Mouse (Mus musculus): Measurements from ENCODE around the gene Srp68. TPM values are rescaled to one million over a fixed set of nuclear protein-coding genes. Genes with fewer than 3 reads are reported as not detected.
A peak's percentile ranks its signal among the peaks of the same experiment; 100 is the strongest.

Srp68 gene
- polyA plus RNA-seq, 1 experiment from 2014 or later, result 37.2 TPM

GRCm38 (mm10) chr11:116244580-116244979 is 29.4 kb downstream of the Srp68 start:
- WGBS (ENCODE audit: insufficient replicate concordance), result 76% methylated on average over 8 of the region's 8 CpGs
- H3K4me3 ChIP-seq (replicated peaks), result no peak overlapping the region
- no peaks in the 10 kb centered on the region for H3K27me3 ChIP-seq
- peaks cover 63% of the 10 kb centered on the region for H3K36me3 ChIP-seq (replicated peaks)
- no peak overlapping the region for H3K9ac ChIP-seq
- H3K9me3 ChIP-seq (replicated peaks), result no peaks in the 10 kb centered on the region
- no peak overlapping the region for H3K27ac ChIP-seq (replicated peaks)
- no peak overlapping the region for H3K4me2 ChIP-seq
- no peak for ATAC-seq (ENCODE audit: insufficient read depth)
- H3K4me1 ChIP-seq (replicated peaks), result no peaks in the 10 kb centered on the region

DNA sequence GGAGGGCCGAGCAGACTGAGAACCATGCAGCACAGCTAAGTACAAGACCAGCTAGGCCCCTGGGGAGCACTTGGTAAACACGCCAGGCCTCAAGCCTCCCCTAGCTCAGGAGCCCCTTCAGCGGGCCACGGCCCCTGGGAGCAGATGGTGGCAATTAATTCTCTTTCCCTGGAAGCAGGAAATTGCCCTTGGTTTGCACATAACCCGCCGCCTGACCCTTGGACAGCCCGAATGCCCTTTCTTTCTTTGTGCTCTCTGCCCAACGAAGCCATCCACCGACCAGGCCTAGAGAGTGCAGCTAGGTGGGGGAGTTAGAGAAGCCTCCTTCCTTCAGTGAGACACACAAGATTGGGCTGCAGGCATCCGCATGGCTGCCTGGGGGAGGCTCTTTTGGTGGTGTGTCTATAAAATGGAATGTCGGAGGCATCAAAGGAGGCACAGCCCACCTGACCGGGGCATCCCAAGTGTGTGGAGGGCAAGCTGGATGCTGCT is 32.2 kb downstream of the Srp68 start:
- Histone ChIP-seq H3K27ac (replicated peaks) (no peak overlapping the region), H3K4me3 (replicated peaks) (no peak overlapping the region), H3K9me3 (replicated peaks) (no peaks in the 10 kb centered on the region), H3K4me1 (replicated peaks) (peaks cover 11% of the 10 kb centered on the region), H3K36me3 (replicated peaks) (peaks cover 35% of the 10 kb centered on the region), H3K4me2 (no peak overlapping the region), H3K9ac (no peak overlapping the region), H3K27me3 (peaks cover 20% of the 10 kb centered on the region)
- WGBS (ENCODE audit: insufficient replicate concordance), result 63% methylated on average over 12 of the region's 12 CpGs
- no peak for ATAC-seq (ENCODE audit: insufficient read depth)

DNA sequence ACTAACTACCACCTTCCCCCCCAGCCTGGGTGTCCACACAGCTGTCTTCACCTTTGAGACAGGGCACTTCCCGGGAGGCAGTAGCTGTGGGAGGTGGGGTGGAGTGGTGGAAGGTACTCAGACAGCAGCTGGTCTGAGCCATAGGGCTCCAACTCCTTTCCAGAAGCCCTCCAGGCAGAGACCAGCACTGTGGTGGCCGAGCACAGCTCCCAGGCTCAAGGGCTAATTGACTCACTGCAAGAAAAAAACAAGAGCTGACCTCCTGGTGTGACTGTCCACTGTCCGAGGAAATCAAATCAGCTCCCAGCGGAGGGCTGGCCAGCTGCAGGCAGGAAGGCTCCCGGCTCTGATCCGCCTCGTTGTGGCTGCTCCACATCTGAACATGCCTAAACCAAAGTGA is 34.2 kb downstream of the Srp68 start:
- Histone ChIP-seq H3K4me1 (replicated peaks) (peaks cover 11% of the 10 kb centered on the region), H3K4me2 (no peak overlapping the region), H3K36me3 (replicated peaks) (peaks cover 15% of the 10 kb centered on the region), H3K9ac (no peak overlapping the region), H3K27me3 (peaks cover 28% of the 10 kb centered on the region), H3K27ac (replicated peaks) (no peak overlapping the region), H3K9me3 (replicated peaks) (no peaks in the 10 kb centered on the region), H3K4me3 (replicated peaks) (no peak overlapping the region)
- ATAC-seq (ENCODE audit: insufficient read depth), result no peak
- WGBS (ENCODE audit: insufficient replicate concordance), result 55% methylated on average over 7 of the region's 7 CpGs

DNA sequence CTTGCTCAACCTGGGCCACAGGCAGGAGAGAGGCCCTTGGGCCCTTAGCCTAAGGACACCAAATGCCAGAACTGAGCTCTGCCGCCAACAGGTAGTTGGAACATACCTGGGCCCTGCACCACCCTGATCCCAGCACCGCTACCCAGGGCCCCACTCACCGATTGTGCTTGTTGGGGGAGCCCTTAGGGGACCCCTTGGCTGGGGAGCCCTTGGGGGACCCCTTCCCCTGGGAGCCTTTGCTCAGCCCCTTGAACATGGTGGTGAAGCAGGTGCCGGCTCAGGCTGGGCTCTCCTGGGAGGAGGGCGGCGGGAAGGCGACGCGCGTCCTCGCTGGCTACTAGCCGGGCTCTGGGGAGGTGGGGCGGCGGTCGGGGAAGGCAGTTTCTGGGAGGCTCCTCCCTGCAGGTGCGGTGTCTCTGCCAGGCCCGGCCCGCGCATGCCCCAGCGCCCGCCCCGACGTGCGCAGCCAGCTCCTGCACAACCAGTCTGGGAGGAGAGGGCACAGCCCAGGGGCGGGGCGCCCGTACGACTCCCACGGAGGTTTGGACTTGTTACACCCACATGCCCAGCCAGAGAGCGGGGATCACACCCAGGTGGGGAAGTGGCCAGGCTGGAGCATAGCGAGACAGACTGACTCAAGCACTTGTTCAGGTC is 36.1 kb downstream of the Srp68 start, which contains the start of gene Evpl:
Evpl (minus strand) TSS at position 336 of the 654 bp plus-strand sequence.
- Histone ChIP-seq H3K4me1 (replicated peaks) (peaks cover 11% of the 10 kb centered on the region), H3K9ac (no peak within 1 kb of the TSS), H3K27me3 (peaks cover 40% of the 10 kb centered on the region), H3K9me3 (replicated peaks) (no peaks in the 10 kb centered on the region), H3K4me3 (replicated peaks) (peak within 1 kb of the TSS; percentile 21), H3K27ac (replicated peaks) (no peak within 1 kb of the TSS), H3K36me3 (replicated peaks) (no peaks in the 10 kb centered on the region), H3K4me2 (peak within 1 kb of the TSS; percentile 53)
- ATAC-seq (ENCODE audit: insufficient read depth), result peak; percentile 63
- WGBS (ENCODE audit: insufficient replicate concordance), result 19% methylated on average over 31 of the region's 31 CpGs

DNA sequence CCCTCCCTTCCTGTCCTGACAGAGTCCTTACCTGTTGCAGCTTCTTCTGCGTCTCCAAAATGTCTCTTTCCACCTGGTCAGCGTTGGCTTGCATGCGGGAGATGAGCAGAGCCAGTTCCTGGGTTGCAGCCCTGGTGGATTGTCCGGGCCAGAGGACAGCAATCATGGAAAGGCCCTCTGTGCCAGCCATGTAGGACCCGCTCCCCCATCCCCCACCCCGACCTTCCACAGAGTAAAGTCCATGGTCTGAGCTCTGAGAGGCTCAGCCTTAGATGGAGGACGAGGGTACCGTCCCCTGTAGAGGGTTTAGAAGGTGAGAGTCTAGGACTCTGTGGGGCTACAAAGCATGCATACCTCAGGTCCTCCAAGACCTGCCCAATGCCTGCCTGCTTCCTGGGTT is 39.1 kb downstream of the Srp68 start:
- no peak overlapping the region for H3K4me3 ChIP-seq (replicated peaks)
- H3K9me3 ChIP-seq (replicated peaks), result no peaks in the 10 kb centered on the region
- peaks cover 47% of the 10 kb centered on the region for H3K27me3 ChIP-seq
- no peak overlapping the region for H3K4me2 ChIP-seq
- H3K4me1 ChIP-seq (replicated peaks), result peaks cover 11% of the 10 kb centered on the region
- no peaks in the 10 kb centered on the region for H3K36me3 ChIP-seq (replicated peaks)
- H3K27ac ChIP-seq (replicated peaks), result no peak overlapping the region
- whole genome bisulfite sequencing (ENCODE audit: insufficient replicate concordance), result 56% methylated on average over 8 of the region's 8 CpGs
- H3K9ac ChIP-seq, result no peak overlapping the region
- ATAC-seq (ENCODE audit: insufficient read depth), result no peak

- Histone ChIP-seq H3K36me3 (replicated peaks) (no peaks in the 10 kb centered on the region), H3K27ac (replicated peaks) (no peak overlapping the region), H3K4me1 (replicated peaks) (no peaks in the 10 kb centered on the region), H3K4me3 (replicated peaks) (no peak overlapping the region), H3K4me2 (no peak overlapping the region), H3K9me3 (replicated peaks) (no peaks in the 10 kb centered on the region), H3K9ac (no peak overlapping the region), H3K27me3 (peaks cover 47% of the 10 kb centered on the region)
- WGBS (ENCODE audit: insufficient replicate concordance), result 55% methylated on average over 17 of the region's 17 CpGs
- no peak for ATAC-seq (ENCODE audit: insufficient read depth)
Observed at GRCm38 (mm10) chr11:116232427-116232826, 41.6 kb downstream of the Srp68 start.

GRCm38 (mm10) chr11:116228699-116229098 is 45.3 kb downstream of the Srp68 start:
- Histone ChIP-seq H3K4me2 (no peak overlapping the region), H3K4me1 (replicated peaks) (no peaks in the 10 kb centered on the region), H3K9ac (no peak overlapping the region), H3K4me3 (replicated peaks) (no peak overlapping the region), H3K9me3 (replicated peaks) (no peaks in the 10 kb centered on the region), H3K36me3 (replicated peaks) (no peaks in the 10 kb centered on the region), H3K27me3 (peaks cover 48% of the 10 kb centered on the region), H3K27ac (replicated peaks) (no peak overlapping the region)
- 61% methylated on average over 4 of the region's 4 CpGs for WGBS (ENCODE audit: insufficient replicate concordance)
- no peak for ATAC-seq (ENCODE audit: insufficient read depth)

DNA sequence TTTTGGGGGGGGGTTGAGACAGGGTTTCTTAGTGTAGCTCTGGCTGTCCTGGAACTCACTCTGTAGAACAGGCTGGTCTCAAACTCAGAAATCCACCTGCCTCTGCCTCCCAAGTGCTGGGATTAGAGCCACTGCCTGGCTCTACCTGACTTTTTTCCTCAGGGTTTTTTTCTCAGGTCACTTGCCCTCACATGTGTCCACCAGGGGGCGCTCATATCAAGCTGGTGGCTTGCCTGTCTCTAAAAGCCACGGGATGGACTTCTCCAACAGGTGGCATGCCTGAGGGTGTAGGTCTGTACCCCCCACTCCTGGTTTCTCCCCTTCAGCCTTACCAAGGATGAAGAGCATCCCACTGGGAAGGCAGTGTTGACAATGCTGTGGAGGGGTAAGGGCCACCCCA is 47.6 kb downstream of the Srp68 start:
- H3K27me3 ChIP-seq, result peaks cover 59% of the 10 kb centered on the region
- H3K9me3 ChIP-seq (replicated peaks), result no peaks in the 10 kb centered on the region
- H3K4me3 ChIP-seq (replicated peaks), result no peak overlapping the region
- no peak for ATAC-seq (ENCODE audit: insufficient read depth)
- 1% methylated on average over 2 of the region's 2 CpGs for WGBS (ENCODE audit: insufficient replicate concordance)
- no peak overlapping the region for H3K9ac ChIP-seq
- no peaks in the 10 kb centered on the region for H3K36me3 ChIP-seq (replicated peaks)
- H3K4me2 ChIP-seq, result no peak overlapping the region
- H3K4me1 ChIP-seq (replicated peaks), result no peaks in the 10 kb centered on the region
- H3K27ac ChIP-seq (replicated peaks), result no peak overlapping the region

DNA sequence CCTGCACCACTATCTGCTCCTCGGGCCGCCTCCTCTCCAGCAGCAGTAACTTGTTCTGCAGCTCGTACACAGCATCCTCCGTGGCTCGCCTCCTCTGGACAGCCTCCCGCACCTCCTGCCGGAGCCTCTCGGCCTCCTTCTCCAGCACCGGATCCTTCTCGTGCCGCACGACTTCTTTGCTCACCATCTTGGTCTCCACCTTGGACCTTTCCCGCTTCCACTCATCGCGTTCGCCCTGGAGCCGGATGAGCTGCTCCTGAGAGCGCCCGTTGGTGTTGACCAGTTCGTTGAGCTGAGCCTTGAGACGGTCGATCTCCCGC is 51.3 kb downstream of the Srp68 start:
- Histone ChIP-seq H3K4me2 (peak overlapping the region; percentile 43), H3K4me1 (replicated peaks) (peaks cover 24% of the 10 kb centered on the region), H3K9me3 (replicated peaks) (no peaks in the 10 kb centered on the region), H3K9ac (no peak overlapping the region), H3K27me3 (peaks cover 59% of the 10 kb centered on the region), H3K4me3 (replicated peaks) (peak overlapping the region; percentile 17; the same call in 1 of the 2 replicates), H3K36me3 (replicated peaks) (no peaks in the 10 kb centered on the region), H3K27ac (replicated peaks) (no peak overlapping the region)
- ATAC-seq (ENCODE audit: insufficient read depth), result no peak
- WGBS (ENCODE audit: insufficient replicate concordance), result 17% methylated on average over 23 of the region's 23 CpGs

DNA sequence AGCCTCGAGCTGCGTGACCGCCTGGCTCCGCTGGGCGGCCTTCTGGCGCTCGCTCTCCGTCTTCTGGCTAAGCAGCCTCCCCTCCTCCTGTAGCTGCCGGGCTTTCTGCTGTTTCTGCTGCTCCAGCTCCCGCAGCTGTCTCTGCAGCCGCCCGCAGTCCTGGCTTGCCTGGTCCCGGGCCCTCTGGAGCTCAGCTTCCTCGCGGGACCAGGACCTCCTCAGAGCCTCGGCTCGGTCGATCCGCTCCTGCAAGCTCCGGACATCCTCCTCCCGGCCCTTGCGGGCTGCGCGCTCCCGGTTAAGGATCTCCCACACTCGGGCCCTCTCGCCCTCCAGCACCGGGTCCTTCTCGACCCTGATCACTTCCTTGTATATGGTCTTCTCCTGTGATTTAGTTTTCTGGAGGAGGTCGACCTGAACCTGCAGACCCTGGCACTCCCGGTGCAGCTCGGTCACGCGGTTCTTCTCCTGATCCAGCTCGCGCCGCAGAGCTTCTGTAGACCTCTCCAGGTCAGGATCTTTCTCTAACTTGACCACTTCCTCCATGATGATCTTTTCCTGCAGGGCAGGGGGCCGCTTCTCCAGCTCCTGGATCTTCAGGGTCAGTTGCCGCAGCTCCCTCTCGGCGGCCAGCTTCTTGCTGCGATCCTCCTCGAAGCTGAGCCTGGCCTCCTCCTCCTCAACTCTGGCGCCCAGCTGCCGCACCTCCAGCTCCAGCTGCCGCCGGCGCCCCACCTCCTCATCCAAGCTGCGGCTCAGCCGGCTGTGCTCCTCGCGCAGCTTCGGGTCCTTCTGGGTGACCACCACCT is 51.9 kb downstream of the Srp68 start:
- Histone ChIP-seq H3K27me3 (peaks cover 55% of the 10 kb centered on the region), H3K9me3 (replicated peaks) (no peaks in the 10 kb centered on the region), H3K4me3 (replicated peaks) (peak overlapping the region; percentile 17; the same call in 1 of the 2 replicates), H3K4me1 (replicated peaks) (peaks cover 24% of the 10 kb centered on the region), H3K36me3 (replicated peaks) (no peaks in the 10 kb centered on the region), H3K9ac (no peak overlapping the region), H3K4me2 (peak overlapping the region; percentile 43), H3K27ac (replicated peaks) (no peak overlapping the region)
- 6% methylated on average over 53 of the region's 53 CpGs for WGBS (ENCODE audit: insufficient replicate concordance)
- no peak for ATAC-seq (ENCODE audit: insufficient read depth)

GRCm38 (mm10) chr11:116219885-116220284 is 54.1 kb downstream of the Srp68 start:
- Histone ChIP-seq H3K4me3 (replicated peaks) (no peak overlapping the region), H3K9me3 (replicated peaks) (no peaks in the 10 kb centered on the region), H3K27ac (replicated peaks) (no peak overlapping the region), H3K27me3 (peaks cover 47% of the 10 kb centered on the region), H3K36me3 (replicated peaks) (no peaks in the 10 kb centered on the region), H3K4me2 (no peak overlapping the region), H3K9ac (no peak overlapping the region), H3K4me1 (replicated peaks) (peaks cover 24% of the 10 kb centered on the region)
- WGBS (ENCODE audit: insufficient replicate concordance), result 5% methylated on average over 4 of the region's 4 CpGs
- ATAC-seq (ENCODE audit: insufficient read depth), result no peak

Data from liver, embryonic 15.5 days (tissue).